In genomic region chr10:94545259-94546019, GRCm38 (mm10) we compare ENCODE assay signal across 8 mouse cellular contexts.
DNase-seq lines count a peak whose midpoint lies in the region; ATAC-seq and TF ChIP-seq lines count a peak whose summit lies in the region.

No protein-coding gene starts in this region.

- no peak for TF ChIP-seq CTCF in heart, postnatal 0 days (IDR thresholded peaks at IDR 0.05; ENCODE audit: low read depth)
- TF ChIP-seq CTCF in lung, embryonic 14.5 days (IDR thresholded peaks at IDR 0.05; ENCODE audit: low read depth) = no peak
- no peak for TF ChIP-seq CTCF in olfactory bulb, adult 2 months (IDR thresholded peaks at IDR 0.05; ENCODE audit: insufficient read depth, low read depth, low read length)

- WGBS in heart, postnatal 0 days = 11% methylated on average over 21 of the region's 21 CpGs
- WGBS in lung, embryonic 14.5 days = 18% methylated on average over 21 of the region's 21 CpGs
- WGBS in olfactory bulb, adult 2 months = 12% methylated on average over 21 of the region's 21 CpGs

- no peak for TF ChIP-seq EP300 in heart, postnatal 0 days (IDR thresholded peaks at IDR 0.05; ENCODE audit: low read depth)

- no peaks in the 10 kb centered on the region for H3K27me3 ChIP-seq in heart, postnatal 0 days (ENCODE audit: control insufficient read depth, insufficient read depth, low read length)
- H3K27me3 ChIP-seq in lung, embryonic 14.5 days (ENCODE audit: insufficient read depth, low read length) = no peaks in the 10 kb centered on the region

- peak; percentile 90 for DNase-seq in A20 (ENCODE audit: low read depth, low spot score)
- DNase-seq in T-cell, adult 2 months (ENCODE audit: low spot score) = peak; percentile 62
- DNase-seq in heart, postnatal 0 days (ENCODE audit: low spot score) = peak; percentile 69
- DNase-seq in kidney, postnatal 14 days = peak; percentile 49
- peak; percentile 50 for DNase-seq in lung, embryonic 14.5 days
- no peak for DNase-seq in c-Kit-positive CD71-positive TER-119-positive erythroid progenitor cells, embryonic 14.5 days (ENCODE audit: low spot score)

- TF ChIP-seq POLR2A in olfactory bulb, adult 2 months (IDR thresholded peaks at IDR 0.05; ENCODE audit: insufficient read depth, low read depth, low read length) = no peak

- peak; percentile 45; the same call in 1 of the 2 replicates for ATAC-seq in erythroblast, adult 5-6 weeks (replicated peaks; ENCODE audit: low FRiP score, poor library complexity, severe bottlenecking)
- peak; percentile 76 for ATAC-seq in heart, postnatal 0 days (ENCODE audit: insufficient read depth, low read depth)
- peak; percentile 33; the same call in 1 of the 2 replicates for ATAC-seq in lung, embryonic 14.5 days (ENCODE audit: insufficient read depth)

- peak overlapping the region; percentile 44 for H3K4me3 ChIP-seq in heart, postnatal 0 days (ENCODE audit: low read depth, low read length)
- H3K4me3 ChIP-seq in lung, embryonic 14.5 days (ENCODE audit: low read depth, low read length) = peak overlapping the region; percentile 18
- H3K4me3 ChIP-seq in olfactory bulb, adult 2 months (ENCODE audit: insufficient read depth, low read depth, low read length) = peak overlapping the region; percentile 30

- peak overlapping the region; percentile 63 for H3K4me2 ChIP-seq in heart, postnatal 0 days (ENCODE audit: low read depth, low read length)
- H3K4me2 ChIP-seq in lung, embryonic 14.5 days = peak overlapping the region; percentile 59

- 0 out of 2 replicates have a peak, but pooled peaks cover 6% of the 10 kb centered on the region for H3K36me3 ChIP-seq in heart, postnatal 0 days (replicated peaks; ENCODE audit: control insufficient read depth, insufficient read depth, low read length)
- H3K36me3 ChIP-seq in lung, embryonic 14.5 days (ENCODE audit: insufficient read depth) = no peaks in the 10 kb centered on the region

- H3K9me3 ChIP-seq in heart, postnatal 0 days (replicated peaks; ENCODE audit: control insufficient read depth, low read length) = peaks cover 7% of the 10 kb centered on the region; the same call in 1 of the 2 replicates
- peaks cover 6% of the 10 kb centered on the region; the same call in 1 of the 2 replicates for H3K9me3 ChIP-seq in lung, embryonic 14.5 days (ENCODE audit: low read depth, low read length)

- peak overlapping the region; percentile 53 for H3K9ac ChIP-seq in heart, postnatal 0 days (replicated peaks; ENCODE audit: low read depth, low read length)
- peak overlapping the region; percentile 49 for H3K9ac ChIP-seq in lung, embryonic 14.5 days

- H3K4me1 ChIP-seq in heart, postnatal 0 days (ENCODE audit: control insufficient read depth, insufficient read depth) = peaks cover 14% of the 10 kb centered on the region; the same call in 1 of the 2 replicates
- H3K4me1 ChIP-seq in lung, embryonic 14.5 days (ENCODE audit: insufficient read depth) = peaks cover 15% of the 10 kb centered on the region
- peaks cover 22% of the 10 kb centered on the region for H3K4me1 ChIP-seq in olfactory bulb, adult 2 months (ENCODE audit: control insufficient read depth, insufficient read depth, low read length)

- H3K27ac ChIP-seq in heart, postnatal 0 days (ENCODE audit: low read depth) = peak overlapping the region; percentile 84
- H3K27ac ChIP-seq in lung, embryonic 14.5 days (ENCODE audit: low read depth) = peak overlapping the region; percentile 50; the same call in 1 of the 2 replicates
- peak overlapping the region; percentile 76 for H3K27ac ChIP-seq in olfactory bulb, adult 2 months (ENCODE audit: insufficient read depth, low read depth, low read length)
